Mouse (Mus musculus) adipocyte (in vitro differentiated cells): ENCODE results near the gene Bnip1.

Source experiments
- DNase-seq: peaks from one replicate; pipeline ENCODE4 v3.0.0-alpha.2; 2016; ENCODE audit warnings: low spot score

The Bnip1 gene

DNA sequence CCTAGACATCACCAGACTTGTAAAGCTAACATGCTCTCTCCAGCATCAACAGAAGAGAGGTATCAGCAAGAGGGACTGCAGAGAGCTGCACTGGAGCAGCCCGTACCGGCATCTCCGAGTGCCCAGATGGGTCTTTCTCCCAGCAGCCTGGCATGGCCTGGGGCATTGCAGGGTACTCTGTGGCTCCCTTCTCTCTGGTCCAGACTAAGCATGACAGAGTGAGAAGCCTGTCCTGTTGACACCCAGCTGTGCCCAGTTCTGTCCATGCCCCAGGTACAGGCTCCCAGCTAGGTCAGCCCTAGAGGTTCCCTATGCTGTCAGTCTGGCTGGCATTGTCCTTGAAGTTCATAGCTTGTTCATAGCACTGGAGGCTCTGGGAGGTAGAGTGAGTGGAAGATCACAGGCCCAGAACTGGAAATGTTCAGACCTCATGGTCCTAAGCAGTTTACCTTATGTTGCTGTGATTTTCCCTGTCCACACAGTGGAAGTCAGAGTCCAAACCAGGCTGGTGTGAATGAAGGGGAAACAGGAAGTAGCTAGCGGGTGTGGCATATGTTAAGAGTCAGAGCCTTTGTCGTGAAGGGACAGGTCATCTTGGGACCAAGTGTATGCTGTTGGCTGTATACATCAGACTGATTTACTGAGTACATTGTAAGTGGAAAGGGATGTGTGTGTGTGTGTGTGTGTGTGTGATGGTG lies 12.4 kb downstream of the Bnip1 start:
- no peak for DNase-seq

DNA sequence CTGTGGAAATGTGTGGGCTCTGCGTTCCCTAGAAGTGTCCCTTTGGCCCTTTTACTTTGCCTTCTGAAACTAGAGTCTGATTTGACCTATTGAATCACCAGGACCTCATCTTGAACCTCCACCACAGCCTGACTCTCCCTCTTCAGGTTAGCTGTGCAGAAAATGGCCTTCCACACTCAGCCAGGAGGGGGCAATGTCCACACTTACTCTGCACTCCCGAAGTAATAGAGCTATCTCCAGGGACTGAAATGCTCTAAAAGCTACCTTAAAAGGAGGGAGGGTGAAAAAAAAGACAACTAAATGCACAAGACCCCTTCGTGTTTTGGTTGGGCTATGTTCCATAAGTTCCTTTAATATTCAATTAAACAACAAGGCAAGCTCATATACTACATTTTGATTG lies 13.9 kb downstream of the Bnip1 start:
- peak; percentile 76 for DNase-seq

GRCm38 (mm10) chr17:26795386-26795785 lies 14.5 kb downstream of the Bnip1 start:
- DNase-seq, result no peak

GRCm38 (mm10) chr17:26797379-26798128 lies 16.7 kb downstream of the Bnip1 start:
- no peak for DNase-seq

GRCm38 (mm10) chr17:26802886-26803285 lies 22.0 kb downstream of the Bnip1 start:
- DNase-seq, result no peak

DNA sequence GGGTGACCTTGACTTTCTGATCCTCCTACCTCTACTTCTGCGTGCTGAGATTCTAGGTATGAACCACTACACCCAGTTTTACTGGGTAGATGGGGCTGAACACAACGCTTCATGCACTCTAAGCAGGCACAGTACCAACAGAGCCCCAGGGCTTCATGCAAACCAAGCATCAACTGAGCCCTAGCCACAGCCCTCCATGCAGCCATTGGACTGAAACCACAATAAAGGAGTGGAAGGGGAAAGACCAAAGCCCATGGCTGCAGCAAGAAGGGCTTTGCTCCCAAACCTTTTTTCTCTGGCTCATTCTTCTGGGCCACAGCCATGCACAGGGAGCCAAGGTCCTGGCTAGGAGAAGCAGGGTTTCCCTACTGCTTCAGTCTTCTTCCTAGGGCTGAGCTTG lies 31.7 kb downstream of the Bnip1 start:
- no peak for DNase-seq

GRCm38 (mm10) chr17:26813497-26813896 lies 32.6 kb downstream of the Bnip1 start:
- no peak for DNase-seq

DNA sequence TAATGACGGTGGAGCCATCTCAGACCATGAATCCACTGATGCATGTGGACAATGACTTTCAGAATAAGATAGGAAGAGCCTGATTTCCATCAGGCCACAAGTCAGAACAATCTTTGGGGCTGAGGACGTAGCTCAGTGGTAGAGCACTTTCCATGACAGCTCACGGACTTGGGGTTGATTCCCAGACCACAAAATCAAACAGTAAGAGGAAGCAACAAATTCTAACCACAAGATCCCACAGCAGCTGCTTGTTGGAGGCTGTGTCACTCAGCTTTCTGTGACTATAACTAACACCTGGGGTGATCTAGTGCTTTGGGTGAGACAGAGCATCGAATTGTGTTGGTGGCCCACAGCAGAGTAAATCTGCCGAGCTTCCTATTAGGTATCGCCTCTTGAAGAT lies 35.9 kb downstream of the Bnip1 start:
- no peak for DNase-seq

- DNase-seq, result no peak
Observed at GRCm38 (mm10) chr17:26817776-26818175, 36.9 kb downstream of the Bnip1 start.

DNA sequence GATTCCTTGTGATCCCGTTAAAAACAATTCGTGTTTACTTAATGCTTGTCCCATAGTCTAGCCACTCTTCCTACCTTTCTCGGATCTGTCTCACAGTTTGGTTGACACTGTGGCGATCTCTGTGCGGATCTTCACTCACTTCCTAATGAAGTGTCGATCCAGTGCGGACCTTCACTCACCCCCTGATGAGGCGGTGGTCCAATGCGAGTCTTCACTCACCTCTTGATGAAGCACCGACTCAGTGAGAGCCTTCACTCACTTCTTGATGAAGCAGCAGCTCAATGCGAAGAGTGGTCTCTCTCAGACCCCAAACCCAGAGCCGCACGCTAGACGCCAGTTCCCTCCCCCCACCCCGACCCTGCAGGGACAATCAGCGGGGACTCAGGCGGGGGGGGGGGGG lies 45.3 kb downstream of the Bnip1 start:
- DNase-seq, result no peak

GRCm38 (mm10) chr17:26833806-26834205 lies 52.9 kb downstream of the Bnip1 start:
- no peak for DNase-seq

GRCm38 (mm10) chr17:26834302-26834965 lies 53.6 kb downstream of the Bnip1 start:
- DNase-seq, result no peak

- DNase-seq, result peak; percentile 57
Observed at GRCm38 (mm10) chr17:26834966-26835755, 54.3 kb downstream of the Bnip1 start.

- no peak for DNase-seq
Observed at GRCm38 (mm10) chr17:26835956-26836355, 55.1 kb downstream of the Bnip1 start.

DNA sequence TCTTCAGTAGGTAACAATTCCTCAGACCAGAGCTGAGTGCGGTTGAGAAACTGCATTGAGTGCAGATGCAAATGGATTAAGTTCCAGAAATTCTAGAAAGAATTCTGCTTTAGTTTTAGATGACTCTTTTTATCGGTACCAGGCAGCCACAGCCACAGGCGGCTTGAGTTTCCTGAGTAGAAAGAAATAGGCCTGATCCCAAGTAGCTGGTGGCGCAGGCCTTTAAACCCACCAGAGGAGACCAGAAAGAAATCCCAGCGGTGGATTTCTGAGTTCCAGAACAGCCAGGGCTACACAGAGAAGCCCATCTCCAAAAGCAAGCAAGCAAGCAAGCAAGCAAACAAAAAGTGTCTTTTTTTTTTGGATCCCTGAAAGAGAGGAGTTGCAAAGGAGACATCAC lies 55.5 kb downstream of the Bnip1 start:
- no peak for DNase-seq

GRCm38 (mm10) chr17:26836786-26837545 lies 56.1 kb downstream of the Bnip1 start:
- DNase-seq, result no peak

GRCm38 (mm10) chr17:26837546-26837985 lies 56.7 kb downstream of the Bnip1 start:
- DNase-seq, result no peak

GRCm38 (mm10) chr17:26838191-26838910 lies 57.5 kb downstream of the Bnip1 start:
- no peak for DNase-seq

- DNase-seq, result no peak
Observed at GRCm38 (mm10) chr17:26838911-26839717, 58.2 kb downstream of the Bnip1 start.
